Mouse (Mus musculus) embryonic facial prominence, embryonic 14.5 days (tissue): ENCODE measurements at regions not wholly inside any gene's neighbourhood (a gene's known extent, or its start where the extent isn't known, plus 50 kb on each side); places are given as distances from the start of the nearest gene placed in this dataset.
"Not testable (repeated sequence)": the region's sequence is repeated elsewhere in the genome, so short reads cannot be mapped to it uniquely, and the experiment has no call there.

Experiments used
- ATAC-seq: fragments of 200-750 bp; cut with Nextera tagmentation; 2 replicates; pipeline ENCODE4 v1.8.0; 2017; ENCODE audit warnings: low read depth, moderate number of reproducible peaks, moderate TSS enrichment
- DNase-seq: peaks from one replicate; pipeline ENCODE4 v3.0.0-alpha.2; 2015; ENCODE audit warnings: low spot score
- H3K27ac ChIP-seq: fragments of 300-500 bp; sonication (generic); replicated peaks from 2 replicates; pipeline ENCODE4 v1.5.1; 2014; ENCODE audit warnings: low read depth, mild to moderate bottlenecking, low read length, moderate library complexity
- H3K27me3 ChIP-seq: fragments of 300-500 bp; sonication (generic); replicated peaks from 2 replicates; pipeline ENCODE4 v1.6.1; 2014; ENCODE audit warnings: low read length; ENCODE audit not compliant: control insufficient read depth, insufficient read depth
- H3K36me3 ChIP-seq: fragments of 300-500 bp; sonication (generic); 2 replicates; pipeline ENCODE4 v1.6.1; 2014; ENCODE audit warnings: low read length, mixed read lengths; ENCODE audit not compliant: control insufficient read depth, insufficient read depth
- H3K4me1 ChIP-seq: fragments of 300-500 bp; sonication (generic); 2 replicates; pipeline ENCODE4 v1.6.1; 2014; ENCODE audit warnings: antibody characterized with exemption, low read length; ENCODE audit not compliant: control insufficient read depth, insufficient read depth
- H3K4me2 ChIP-seq: fragments of 300-500 bp; sonication (generic); 2 replicates; pipeline ENCODE4 v1.6.1; 2014; ENCODE audit warnings: low read depth, mild to moderate bottlenecking, low read length, moderate library complexity, mixed read lengths
- H3K4me3 ChIP-seq: fragments of 300-500 bp; sonication (generic); 2 replicates; pipeline ENCODE4 v1.5.1; 2014; ENCODE audit warnings: low read depth, mild to moderate bottlenecking, low read length
- H3K9ac ChIP-seq: fragments of 300-500 bp; sonication (generic); 2 replicates; pipeline ENCODE4 v1.6.1; 2014; ENCODE audit warnings: low read depth, mild to moderate bottlenecking, low read length, moderate library complexity, mixed read lengths
- H3K9me3 ChIP-seq: fragments of 300-500 bp; sonication (generic); 2 replicates; pipeline ENCODE4 v1.6.1; 2016; ENCODE audit warnings: low read length; ENCODE audit not compliant: control insufficient read depth
- WGBS: fragments of 180-500 bp; shearing (Covaris S2); extraction: QIAGEN DNeasy Blood & Tissue Kit; methylation state at CpG from one replicate; pipeline ENCODE4 v1.1.7; 2014; 5-methylcytosine and 5-hydroxymethylcytosine counted together

DNA sequence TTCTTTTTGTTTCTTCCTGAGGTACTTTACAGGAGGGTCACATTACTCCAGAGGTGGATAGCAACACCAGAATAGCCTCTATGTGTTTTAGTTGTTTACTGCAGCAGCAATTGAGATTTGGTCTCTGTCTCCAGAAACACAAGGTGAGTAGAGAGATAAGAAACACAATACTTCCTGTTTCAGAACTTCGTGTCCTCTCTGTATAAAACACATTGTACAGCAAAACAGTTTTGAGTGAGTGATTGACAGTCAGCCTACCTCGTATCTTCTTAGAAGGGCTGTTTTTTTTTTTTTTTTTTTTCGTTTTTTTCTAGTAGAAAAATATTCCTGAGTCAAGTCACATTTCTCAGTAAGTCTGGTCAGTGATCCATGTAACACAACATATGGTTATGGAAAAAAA lies 89.6 kb upstream of the Steap1 start:
- Histone ChIP-seq H3K9ac (no peak overlapping the region), H3K27ac (no peak overlapping the region), H3K36me3 (no peaks in the 10 kb centered on the region), H3K4me2 (no peak overlapping the region), H3K4me3 (no peak overlapping the region), H3K4me1 (no peaks in the 10 kb centered on the region), H3K27me3 (no peaks in the 10 kb centered on the region), H3K9me3 (peaks cover 4% of the 10 kb centered on the region; the same call in 1 of the 2 replicates)
- WGBS, result 41% methylated on average over 3 of the region's 3 CpGs
- no peak for ATAC-seq
- DNase-seq, result no peak

DNA sequence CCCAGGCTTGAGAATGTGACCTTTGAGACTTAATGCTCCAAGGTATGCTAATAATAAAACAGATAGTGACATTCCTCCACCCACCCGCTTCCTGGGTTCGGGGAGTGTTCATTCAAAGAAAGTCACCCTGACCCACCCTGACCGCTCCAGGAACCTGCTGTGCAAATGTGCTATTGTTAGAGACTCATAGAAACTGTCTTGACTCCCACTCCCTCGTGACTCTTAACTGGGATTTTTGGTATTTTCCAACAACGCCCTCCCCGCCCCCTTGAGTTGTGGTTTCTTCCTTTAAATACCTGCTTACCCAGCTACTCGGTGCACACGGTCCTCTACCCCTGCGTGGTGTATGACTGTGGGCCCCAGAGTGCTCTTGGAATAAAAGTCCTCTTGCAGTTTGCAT lies 73.5 kb upstream of the Steap1 start:
- not testable (repeated sequence) for H3K27ac ChIP-seq, H3K4me2 ChIP-seq, DNase-seq, ATAC-seq, H3K27me3 ChIP-seq, H3K4me1 ChIP-seq, H3K9me3 ChIP-seq, H3K36me3 ChIP-seq, H3K9ac ChIP-seq, H3K4me3 ChIP-seq
- 81% methylated on average over 9 of the region's 9 CpGs for WGBS
